Mouse (Mus musculus) heart, adult 8-10 months (tissue): ENCODE results near the gene Gdf10. TPM values are rescaled to one million over a fixed set of nuclear protein-coding genes. Genes with fewer than 3 reads are reported as not detected.

Source experiments
- DNase-seq: peaks from one replicate; pipeline ENCODE4 v3.0.0; 2022; ENCODE audit warnings: low spot score
- total RNA-seq, 4 experiments: library from RNA; stranded (reverse); gene quantifications; 2 replicates each; pipeline ENCODE4 v1.2.4; 2022

Gene Gdf10
- total RNA-seq, 4 experiments from 2014 or later = 0.52 to 1.5 (median 0.78) TPM

GRCm38 (mm10) chr14:33933778-33934317, 10.5 kb downstream of the Gdf10 start:
- peak; percentile 28 for DNase-seq

GRCm38 (mm10) chr14:33939117-33939516, 15.7 kb downstream of the Gdf10 start:
- peak; percentile 49 for DNase-seq

- no peak for DNase-seq
Observed at GRCm38 (mm10) chr14:33940739-33941138, 17.4 kb downstream of the Gdf10 start, which contains the start of gene Gdf2. Gene Gdf2, plus strand, starts transcription at chr14:33941039.

GRCm38 (mm10) chr14:33942222-33942621, 18.8 kb downstream of the Gdf10 start:
- no peak for DNase-seq

GRCm38 (mm10) chr14:33946125-33946524, 22.7 kb downstream of the Gdf10 start:
- no peak for DNase-seq

GRCm38 (mm10) chr14:33952233-33952981, 29.0 kb downstream of the Gdf10 start:
- no peak for DNase-seq

GRCm38 (mm10) chr14:33953761-33954160, 30.4 kb downstream of the Gdf10 start, which contains the start of gene Rbp3:
Gene Rbp3, plus strand, starts transcription at chr14:33954003.
- DNase-seq = no peak

- DNase-seq = no peak
Observed at GRCm38 (mm10) chr14:33956055-33956454, 32.7 kb downstream of the Gdf10 start.

- no peak for DNase-seq
Observed at GRCm38 (mm10) chr14:33958186-33958585, 34.8 kb downstream of the Gdf10 start.

- no peak for DNase-seq
Observed at GRCm38 (mm10) chr14:33958841-33959240, 35.5 kb downstream of the Gdf10 start.

GRCm38 (mm10) chr14:33959341-33959740, 36.0 kb downstream of the Gdf10 start:
- peak; percentile 21 for DNase-seq

GRCm38 (mm10) chr14:33965675-33966074, 42.3 kb downstream of the Gdf10 start:
- no peak for DNase-seq

GRCm38 (mm10) chr14:33972679-33973078, 49.3 kb downstream of the Gdf10 start:
- no peak for DNase-seq

- no peak for DNase-seq
Observed at GRCm38 (mm10) chr14:33974752-33975151, 51.4 kb downstream of the Gdf10 start.

- DNase-seq = no peak
Observed at GRCm38 (mm10) chr14:33977748-33978147, 54.4 kb downstream of the Gdf10 start.

- DNase-seq = no peak
Observed at GRCm38 (mm10) chr14:33978604-33979059, 55.2 kb downstream of the Gdf10 start, which contains the start of gene Zfp488. Gene Zfp488, minus strand, starts transcription at chr14:33978764.

Other genes starting within 250 kb of the Gdf10 start
- under 1 TPM; 0.11 to 0.24 (median 0.20) TPM for gene Gdf2, start 17.5 kb downstream of the Gdf10 start, total RNA-seq
- gene Rbp3, start 30.4 kb downstream of the Gdf10 start, total RNA-seq = not detected
- gene Zfp488, start 55.2 kb downstream of the Gdf10 start, total RNA-seq = not detected
- not detected for gene Gm30083, start 91.6 kb downstream of the Gdf10 start, total RNA-seq
- not detected for gene Gm5460, start 93.2 kb downstream of the Gdf10 start, total RNA-seq
- not detected for gene Antxrl, start 129.1 kb downstream of the Gdf10 start, total RNA-seq
- 1 to 10 TPM; 1.8 to 5.8 (median 3.6) TPM for gene Anxa8, start 162.4 kb downstream of the Gdf10 start, total RNA-seq
- gene A630023A22Rik, start 179.2 kb downstream of the Gdf10 start, total RNA-seq = not detected
- under 1 TPM; 0.09 to 0.28 (median 0.18) TPM for gene Npy4r, start 228.9 kb downstream of the Gdf10 start, total RNA-seq